Mouse (Mus musculus): ENCODE results near the gene Prr12.
"Not testable (repeated sequence)": the region's sequence is repeated elsewhere in the genome, so short reads cannot be mapped to it uniquely, and the experiment has no call there.

Prr12 gene

GRCm38 (mm10) chr7:45023711-45024110 is 29.0 kb downstream of the Prr12 start:
- not testable (repeated sequence) for DNase-seq (ENCODE audit: low spot score in 2 of 2)

- no peak for DNase-seq (ENCODE audit: low spot score in 2 of 2)
Observed at GRCm38 (mm10) chr7:45020225-45020624, 32.5 kb downstream of the Prr12 start.

- no peak for DNase-seq (ENCODE audit: low spot score in 2 of 2)
Observed at GRCm38 (mm10) chr7:45019031-45019571, 33.6 kb downstream of the Prr12 start.

GRCm38 (mm10) chr7:45017242-45018061 is 35.2 kb downstream of the Prr12 start, which contains the start of gene Rras:
Gene Rras (plus strand): TSS chr7:45017961.
- peak in 1 of 2 experiments; percentile 63 for DNase-seq (ENCODE audit: low spot score in 2 of 2)

- no peak for DNase-seq (ENCODE audit: low spot score in 2 of 2)
Observed at GRCm38 (mm10) chr7:45016761-45017160, 35.9 kb downstream of the Prr12 start.

GRCm38 (mm10) chr7:45015957-45016612 is 36.6 kb downstream of the Prr12 start, which contains the start of gene Scaf1:
Gene Scaf1 (minus strand): TSS chr7:45016363.
- peak; percentile 98 to 99 for DNase-seq (ENCODE audit: low spot score in 2 of 2)

- DNase-seq (ENCODE audit: low spot score in 2 of 2): no peak
Observed at GRCm38 (mm10) chr7:45015344-45015956, 37.2 kb downstream of the Prr12 start.

- no peak for DNase-seq (ENCODE audit: low spot score in 2 of 2)
Observed at GRCm38 (mm10) chr7:45014096-45014451, 38.6 kb downstream of the Prr12 start.

GRCm38 (mm10) chr7:45013366-45014095 is 39.1 kb downstream of the Prr12 start:
- no peak for DNase-seq (ENCODE audit: low spot score in 2 of 2)

- no peak for DNase-seq (ENCODE audit: low spot score in 2 of 2)
Observed at GRCm38 (mm10) chr7:45012824-45013223, 39.9 kb downstream of the Prr12 start.

GRCm38 (mm10) chr7:45012011-45012410 is 40.7 kb downstream of the Prr12 start:
- no peak for DNase-seq (ENCODE audit: low spot score in 2 of 2)

- no peak for DNase-seq (ENCODE audit: low spot score in 2 of 2)
Observed at GRCm38 (mm10) chr7:45008411-45008810, 44.3 kb downstream of the Prr12 start.

GRCm38 (mm10) chr7:45007846-45008245 is 44.8 kb downstream of the Prr12 start:
- no peak for DNase-seq (ENCODE audit: low spot score in 2 of 2)

- no peak for DNase-seq (ENCODE audit: low spot score in 2 of 2)
Observed at GRCm38 (mm10) chr7:45007141-45007540, 45.5 kb downstream of the Prr12 start.

GRCm38 (mm10) chr7:45006503-45006902 is 46.2 kb downstream of the Prr12 start:
- DNase-seq (ENCODE audit: low spot score in 2 of 2): no peak

- DNase-seq (ENCODE audit: low spot score in 2 of 2): no peak
Observed at GRCm38 (mm10) chr7:45005321-45005992, 47.2 kb downstream of the Prr12 start.

- DNase-seq (ENCODE audit: low spot score in 2 of 2): no peak
Observed at GRCm38 (mm10) chr7:45004546-45004945, 48.1 kb downstream of the Prr12 start.

GRCm38 (mm10) chr7:45002440-45002839 is 50.2 kb downstream of the Prr12 start:
- no peak for DNase-seq (ENCODE audit: low spot score in 2 of 2)

GRCm38 (mm10) chr7:45000539-45001114 is 52.1 kb downstream of the Prr12 start:
- DNase-seq (ENCODE audit: low spot score in 2 of 2): no peak

- no peak for DNase-seq (ENCODE audit: low spot score in 2 of 2)
Observed at GRCm38 (mm10) chr7:44999753-45000152, 52.9 kb downstream of the Prr12 start.
